Mouse (Mus musculus) liver, embryonic 14.5 days (tissue): ENCODE measurements around the gene Nedd9. TPM values are rescaled to one million over a fixed set of nuclear protein-coding genes. Genes with fewer than 3 reads are reported as not detected.

Experiments
- ATAC-seq: fragments of 200-750 bp; cut with Nextera tagmentation; 2 replicates; pipeline ENCODE4 v1.8.0; 2017; ENCODE audit warnings: moderate number of reproducible peaks, mild to moderate bottlenecking, moderate library complexity; ENCODE audit not compliant: insufficient read depth
- DNase-seq, 3 experiments: peaks; one replicate each; pipeline ENCODE4 v3.0.0-alpha.2; 2012 to 2013; ENCODE audit warnings: low read depth in 3 of 3, low spot score in 3 of 3
- H3K27ac ChIP-seq: fragments of 300-500 bp; sonication (generic); 2 replicates; pipeline ENCODE4 v1.5.1; 2014; ENCODE audit warnings: moderate library complexity, mild to moderate bottlenecking, control low read depth, inconsistent platforms
- H3K27me3 ChIP-seq: fragments of 300-500 bp; sonication (generic); 2 replicates; pipeline ENCODE4 v1.6.1; 2014; ENCODE audit warnings: mild to moderate bottlenecking, low read length, moderate library complexity; ENCODE audit not compliant: control insufficient read depth, insufficient read depth
- H3K36me3 ChIP-seq: fragments of 300-500 bp; sonication (generic); replicated peaks from 2 replicates; pipeline ENCODE4 v1.6.1; 2014; ENCODE audit warnings: low read depth; ENCODE audit not compliant: control insufficient read depth, insufficient read depth
- H3K4me1 ChIP-seq, 2 experiments: fragments of 200-500 bp in 1 of 2; fragments of 300-500 bp in 1 of 2; sonication (generic) in 1 of 2; replicated peaks; 2 replicates each; pipeline ENCODE4 v1.6.1; 2012 to 2014; ENCODE audit warnings: antibody characterized with exemption in 1 of 2, inconsistent platforms in 1 of 2, low read length in 1 of 2; ENCODE audit not compliant: control insufficient read depth in 2 of 2, insufficient read depth in 2 of 2
- H3K4me2 ChIP-seq: fragments of 300-500 bp; sonication (generic); 2 replicates; pipeline ENCODE4 v1.6.1; 2014; ENCODE audit warnings: low read depth, mild to moderate bottlenecking, control low read depth, moderate library complexity
- H3K4me3 ChIP-seq, 2 experiments: fragments of 200-500 bp in 1 of 2; fragments of 300-500 bp in 1 of 2; sonication (generic) in 1 of 2; 2 replicates each; pipeline ENCODE4 v1.5.1; 2012 to 2014; ENCODE audit warnings: low read depth in 2 of 2, low read length in 2 of 2, mild to moderate bottlenecking in 2 of 2, control low read depth in 1 of 2, inconsistent platforms in 1 of 2, moderate library complexity in 1 of 2; ENCODE audit not compliant: insufficient read depth in 1 of 2
- H3K9ac ChIP-seq: fragments of 300-500 bp; sonication (generic); replicated peaks from 2 replicates; pipeline ENCODE4 v1.6.1; 2014; ENCODE audit warnings: mild to moderate bottlenecking, control low read depth, moderate library complexity
- H3K9me3 ChIP-seq: fragments of 300-500 bp; sonication (generic); 2 replicates; pipeline ENCODE4 v1.6.1; 2016; ENCODE audit warnings: low read length, mixed read lengths; ENCODE audit not compliant: control insufficient read depth
- CTCF ChIP-seq: IDR thresholded peaks from 2 replicates; pipeline ENCODE4 v1.5.1; 2016; ENCODE audit warnings: antibody characterized with exemption, low read depth, control low read depth
- EP300 ChIP-seq: IDR thresholded peaks from 2 replicates; pipeline ENCODE4 v1.6.1; 2016; ENCODE audit warnings: antibody characterized with exemption, low read depth
- WGBS: fragments of 180-500 bp; shearing (Covaris S2); extraction: QIAGEN DNeasy Blood & Tissue Kit; methylation state at CpG from one replicate; pipeline ENCODE4 v1.1.7; 2014; ENCODE audit not compliant: insufficient replicate concordance; 5-methylcytosine and 5-hydroxymethylcytosine counted together
- polyA plus RNA-seq, 2 experiments: library from polyadenylated mRNA; depleted of rRNA in 1 of 2; stranded (reverse) in 1 of 2; unstranded in 1 of 2; fragments of >200 nt; fragmentation: Nextera tagmentation in 1 of 2; extraction: Ambion mirVana in 1 of 2; gene quantifications; 2 replicates each; pipeline versions ENCODE4 v1.2.1 to v1.2.3; 2012 to 2014

The Nedd9 gene
- polyA plus RNA-seq, 2 experiments, result 1.2 to 2.7 TPM

DNA sequence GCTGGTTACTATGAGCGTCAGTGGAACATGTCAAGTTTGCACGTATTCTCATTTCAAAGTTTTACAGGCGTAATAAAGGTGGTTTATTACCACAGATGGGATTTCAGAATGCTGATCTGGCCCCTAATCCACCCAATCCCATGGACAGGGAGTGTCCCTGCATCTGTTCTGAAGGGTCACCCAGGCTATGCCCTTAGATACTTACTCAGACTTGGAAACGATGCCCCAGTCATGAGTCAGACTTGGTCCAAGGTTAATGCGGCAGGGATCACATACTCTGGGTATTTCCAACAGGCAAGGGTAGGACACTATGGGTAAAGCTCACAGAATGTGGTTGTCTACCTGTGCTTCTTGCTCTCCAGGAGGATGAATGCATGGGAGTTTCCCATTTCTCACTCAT, 82.2 kb downstream of the Nedd9 start:
- Histone ChIP-seq H3K4me3 (no peak overlapping the region), H3K4me1 (peaks cover 0 to 6% of the 10 kb centered on the region in 2 experiments; a peak in 2 of 4 replicates), H3K36me3 (no peaks in the 10 kb centered on the region), H3K9me3 (no peaks in the 10 kb centered on the region), H3K27ac (no peak overlapping the region), H3K9ac (no peak overlapping the region), H3K4me2 (no peak overlapping the region), H3K27me3 (no peaks in the 10 kb centered on the region)
- 71% methylated on average over 5 of the region's 5 CpGs for WGBS
- TF ChIP-seq EP300 (no peak), CTCF (no peak)
- DNase-seq, result no peak
- ATAC-seq, result no peak

GRCm38 (mm10) chr13:41403838-41404237, 83.3 kb downstream of the Nedd9 start:
- DNase-seq, result peak; percentile 11 to 17 (median 17)
- peak; percentile 76 for ATAC-seq
- Histone ChIP-seq H3K9me3 (no peaks in the 10 kb centered on the region), H3K9ac (no peak overlapping the region), H3K27ac (no peak overlapping the region), H3K36me3 (no peaks in the 10 kb centered on the region), H3K4me1 (peaks cover 0 to 6% of the 10 kb centered on the region in 2 experiments; a peak in 2 of 4 replicates), H3K4me2 (no peak overlapping the region), H3K27me3 (no peaks in the 10 kb centered on the region), H3K4me3 (no peak overlapping the region)
- 64% methylated on average over 6 of the region's 6 CpGs for WGBS
- TF ChIP-seq EP300 (no peak), CTCF (no peak)

GRCm38 (mm10) chr13:41402441-41403003, 84.6 kb downstream of the Nedd9 start:
- peak in 1 of 3 experiments; percentile 4 for DNase-seq
- Histone ChIP-seq H3K4me1 (peaks cover 0 to 6% of the 10 kb centered on the region in 2 experiments; a peak in 2 of 4 replicates), H3K9me3 (no peaks in the 10 kb centered on the region), H3K27ac (no peak overlapping the region), H3K27me3 (no peaks in the 10 kb centered on the region), H3K36me3 (no peaks in the 10 kb centered on the region), H3K9ac (no peak overlapping the region), H3K4me3 (no peak overlapping the region), H3K4me2 (no peak overlapping the region)
- TF ChIP-seq EP300, result no peak
- TF ChIP-seq CTCF, result no peak
- ATAC-seq, result no peak
- WGBS, result 21% methylated on average over 6 of the region's 6 CpGs

GRCm38 (mm10) chr13:41401775-41402174, 85.4 kb downstream of the Nedd9 start:
- Histone ChIP-seq H3K9ac (no peak overlapping the region), H3K4me2 (no peak overlapping the region), H3K27me3 (no peaks in the 10 kb centered on the region), H3K4me1 (peaks cover 0 to 6% of the 10 kb centered on the region in 2 experiments; a peak in 2 of 4 replicates), H3K27ac (no peak overlapping the region), H3K36me3 (no peaks in the 10 kb centered on the region), H3K9me3 (no peaks in the 10 kb centered on the region), H3K4me3 (no peak overlapping the region)
- TF ChIP-seq CTCF (no peak), EP300 (no peak)
- DNase-seq, result no peak
- 53% methylated on average over 6 of the region's 6 CpGs for WGBS
- ATAC-seq, result no peak

GRCm38 (mm10) chr13:41400289-41400688, 86.9 kb downstream of the Nedd9 start:
- Histone ChIP-seq H3K36me3 (no peaks in the 10 kb centered on the region), H3K4me2 (no peak overlapping the region), H3K9me3 (no peaks in the 10 kb centered on the region), H3K27ac (no peak overlapping the region), H3K9ac (no peak overlapping the region), H3K4me1 (peaks cover 0 to 6% of the 10 kb centered on the region in 2 experiments; a peak in 2 of 4 replicates), H3K27me3 (no peaks in the 10 kb centered on the region), H3K4me3 (no peak overlapping the region)
- no peak for TF ChIP-seq EP300
- no peak for TF ChIP-seq CTCF
- ATAC-seq, result no peak
- WGBS, result 40% methylated on average over 3 of the region's 3 CpGs
- DNase-seq, result no peak
